Mouse (Mus musculus) right cerebral cortex, adult 18-20 months (tissue): ENCODE results near the gene Kif28.
A peak's percentile ranks its signal among the peaks of the same experiment; 100 is the strongest.
"Not testable (repeated sequence)": the region's sequence is repeated elsewhere in the genome, so short reads cannot be mapped to it uniquely, and the experiment has no call there.

Experiments used
- DNase-seq: peaks from one replicate; pipeline ENCODE4 v3.0.0; 2022; ENCODE audit warnings: mixed read lengths

The Kif28 gene

GRCm38 (mm10) chr1:179745171-179745570 lies at the start of gene Kif28:
TSS of gene Kif28 (minus strand) at chr1:179745271.
- DNase-seq, result no peak

GRCm38 (mm10) chr1:179787281-179787680 lies 42.2 kb upstream of the Kif28 start:
- no peak for DNase-seq

- no peak for DNase-seq
Measured at GRCm38 (mm10) chr1:179785502-179785901, 40.4 kb upstream of the Kif28 start.

- no peak for DNase-seq
Measured at GRCm38 (mm10) chr1:179784098-179784497, 39.0 kb upstream of the Kif28 start.

GRCm38 (mm10) chr1:179776831-179777230 lies 31.8 kb upstream of the Kif28 start:
- no peak for DNase-seq

GRCm38 (mm10) chr1:179760553-179760952 lies 15.5 kb upstream of the Kif28 start:
- no peak for DNase-seq

GRCm38 (mm10) chr1:179760086-179760485 lies 15.0 kb upstream of the Kif28 start:
- DNase-seq, result no peak

GRCm38 (mm10) chr1:179756477-179756876 lies 11.4 kb upstream of the Kif28 start:
- no peak for DNase-seq

GRCm38 (mm10) chr1:179753006-179753405 lies 7.9 kb upstream of the Kif28 start:
- DNase-seq, result peak; percentile 14

GRCm38 (mm10) chr1:179752276-179752675 lies 7.2 kb upstream of the Kif28 start:
- no peak for DNase-seq

- DNase-seq, result no peak
Measured at GRCm38 (mm10) chr1:179743593-179744193, 1.4 kb downstream of the Kif28 start.

GRCm38 (mm10) chr1:179736483-179736882 lies 8.6 kb downstream of the Kif28 start:
- no peak for DNase-seq

GRCm38 (mm10) chr1:179734500-179735474 lies 10.3 kb downstream of the Kif28 start:
- DNase-seq, result peak; percentile 39

- no peak for DNase-seq
Measured at GRCm38 (mm10) chr1:179731391-179731790, 13.7 kb downstream of the Kif28 start.

- no peak for DNase-seq
Measured at GRCm38 (mm10) chr1:179728661-179729060, 16.4 kb downstream of the Kif28 start.

GRCm38 (mm10) chr1:179722811-179723469 lies 22.1 kb downstream of the Kif28 start:
- DNase-seq, result no peak

- no peak for DNase-seq
Measured at GRCm38 (mm10) chr1:179715786-179716185, 29.3 kb downstream of the Kif28 start.

- DNase-seq, result not testable (repeated sequence)
Measured at GRCm38 (mm10) chr1:179715289-179715688, 29.8 kb downstream of the Kif28 start.

- no peak for DNase-seq
Measured at GRCm38 (mm10) chr1:179713367-179713766, 31.7 kb downstream of the Kif28 start.

GRCm38 (mm10) chr1:179712658-179713057 lies 32.4 kb downstream of the Kif28 start:
- no peak for DNase-seq

GRCm38 (mm10) chr1:179710739-179711138 lies 34.3 kb downstream of the Kif28 start:
- DNase-seq, result no peak

GRCm38 (mm10) chr1:179709390-179709789 lies 35.7 kb downstream of the Kif28 start:
- DNase-seq, result peak; percentile 90

GRCm38 (mm10) chr1:179705154-179705553 lies 39.9 kb downstream of the Kif28 start:
- DNase-seq, result peak; percentile 67
